Mouse (Mus musculus) E14TG2a.4 (cell line): Measurements from ENCODE around the gene Cfap97.

ENCODE experiments used
- CTCF ChIP-seq: conservative IDR thresholded peaks from 2 replicates; pipeline ENCODE4 v1.5.1; 2014; ENCODE audit warnings: low read length
- NANOG ChIP-seq: IDR thresholded peaks from 2 replicates; pipeline ENCODE4 v1.6.1; 2014; ENCODE audit warnings: borderline replicate concordance, low read length, mixed read lengths
- POU5F1 ChIP-seq: IDR thresholded peaks from 2 replicates; pipeline ENCODE4 v1.6.1; 2014; ENCODE audit warnings: low read length, borderline replicate concordance

- TF ChIP-seq CTCF (peak; percentile 40), POU5F1 (no peak), NANOG (no peak)
These were observed 90.2 kb downstream of the Cfap97 start for GRCm38 (mm10) chr8:46241568-46242374.
